Mouse (Mus musculus) brown adipose tissue, adult 24 weeks (tissue): ENCODE data around the gene Erh. TPM values are rescaled to one million over a fixed set of nuclear protein-coding genes. Genes with fewer than 3 reads are reported as not detected.
A peak's percentile ranks its signal among the peaks of the same experiment; 100 is the strongest.

Experiments
- H3K27ac ChIP-seq: fragments of 200-500 bp; replicated peaks from 2 replicates; pipeline ENCODE4 v1.5.1; 2012; ENCODE audit warnings: low read depth, mild to moderate bottlenecking, low read length
- H3K4me1 ChIP-seq: fragments of 200-500 bp; 2 replicates; pipeline ENCODE4 v1.6.1; 2012; ENCODE audit warnings: low read length, mixed read lengths; ENCODE audit not compliant: control insufficient read depth, insufficient read depth, insufficient read length
- H3K4me3 ChIP-seq: fragments of 200-500 bp; 2 replicates; pipeline ENCODE4 v1.5.1; 2012; ENCODE audit warnings: low read depth, mild to moderate bottlenecking, low read length, moderate library complexity; ENCODE audit not compliant: insufficient read depth
- polyA plus RNA-seq: library from polyadenylated mRNA; stranded (reverse); fragments of >200 nt; gene quantifications from 2 replicates; pipeline ENCODE4 v1.2.4, GENCODE M21; 2012; ENCODE audit not compliant: missing spikeins, insufficient read depth, insufficient read length

Erh gene
- 21.9 and 23.5 TPM in 2 replicates for polyA plus RNA-seq

- Histone ChIP-seq H3K27ac (peak within 1 kb of the TSS; percentile 92), H3K4me1 (peaks cover 13% of the 10 kb centered on the region), H3K4me3 (peak within 1 kb of the TSS; percentile 96)
Observed at GRCm38 (mm10) chr12:80643693-80644505, at the start of gene Erh, which contains the start of gene Slc39a9. Gene Erh (minus strand): TSS chr12:80644341. Gene Slc39a9 (plus strand): TSS chr12:80643883.

GRCm38 (mm10) chr12:80693700-80694099 is 49.6 kb upstream of the Erh start:
- H3K4me1 ChIP-seq, result peaks cover 2% of the 10 kb centered on the region; the same call in 1 of the 2 replicates
- H3K27ac ChIP-seq, result no peak overlapping the region
- H3K4me3 ChIP-seq, result no peak overlapping the region

GRCm38 (mm10) chr12:80692269-80692972 is 48.3 kb upstream of the Erh start, which contains the start of gene Plekhd1:
Gene Plekhd1 (plus strand): TSS chr12:80692591.
- Histone ChIP-seq H3K4me3 (peak within 1 kb of the TSS; percentile 43), H3K4me1 (peaks cover 2% of the 10 kb centered on the region; the same call in 1 of the 2 replicates), H3K27ac (no peak within 1 kb of the TSS)

- Histone ChIP-seq H3K4me1 (peaks cover 2% of the 10 kb centered on the region; the same call in 1 of the 2 replicates), H3K27ac (no peak overlapping the region), H3K4me3 (no peak overlapping the region)
Observed at GRCm38 (mm10) chr12:80691671-80692091, 47.5 kb upstream of the Erh start.

- Histone ChIP-seq H3K27ac (no peak overlapping the region), H3K4me3 (no peak overlapping the region), H3K4me1 (peaks cover 2% of the 10 kb centered on the region; the same call in 1 of the 2 replicates)
Observed at GRCm38 (mm10) chr12:80689696-80690095, 45.6 kb upstream of the Erh start.

- Histone ChIP-seq H3K4me3 (no peak overlapping the region), H3K27ac (no peak overlapping the region), H3K4me1 (peaks cover 2% of the 10 kb centered on the region; the same call in 1 of the 2 replicates)
Observed at GRCm38 (mm10) chr12:80687788-80688211, 43.7 kb upstream of the Erh start.

- Histone ChIP-seq H3K4me1 (no peaks in the 10 kb centered on the region), H3K27ac (no peak overlapping the region), H3K4me3 (no peak overlapping the region)
Observed at GRCm38 (mm10) chr12:80684316-80684715, 40.2 kb upstream of the Erh start.

GRCm38 (mm10) chr12:80683554-80683953 is 39.4 kb upstream of the Erh start:
- no peak overlapping the region for H3K4me3 ChIP-seq
- H3K27ac ChIP-seq, result no peak overlapping the region
- no peaks in the 10 kb centered on the region for H3K4me1 ChIP-seq

GRCm38 (mm10) chr12:80681340-80681739 is 37.2 kb upstream of the Erh start:
- Histone ChIP-seq H3K4me3 (no peak overlapping the region), H3K4me1 (no peaks in the 10 kb centered on the region), H3K27ac (no peak overlapping the region)

- H3K27ac ChIP-seq, result no peak overlapping the region
- no peak overlapping the region for H3K4me3 ChIP-seq
- H3K4me1 ChIP-seq, result no peaks in the 10 kb centered on the region
Observed at GRCm38 (mm10) chr12:80673170-80673569, 29.0 kb upstream of the Erh start.

- Histone ChIP-seq H3K4me3 (no peak overlapping the region), H3K4me1 (no peaks in the 10 kb centered on the region), H3K27ac (no peak overlapping the region)
Observed at GRCm38 (mm10) chr12:80668391-80668790, 24.2 kb upstream of the Erh start.

- no peak overlapping the region for H3K4me3 ChIP-seq
- no peaks in the 10 kb centered on the region; the same call in 1 of the 2 replicates for H3K4me1 ChIP-seq
- no peak overlapping the region for H3K27ac ChIP-seq
Observed at GRCm38 (mm10) chr12:80663935-80664334, 19.8 kb upstream of the Erh start.

GRCm38 (mm10) chr12:80662322-80662721 is 18.2 kb upstream of the Erh start:
- no peak overlapping the region for H3K27ac ChIP-seq
- no peaks in the 10 kb centered on the region; the same call in 1 of the 2 replicates for H3K4me1 ChIP-seq
- no peak overlapping the region for H3K4me3 ChIP-seq

- Histone ChIP-seq H3K27ac (no peak overlapping the region), H3K4me1 (peaks cover 5% of the 10 kb centered on the region; the same call in 1 of the 2 replicates), H3K4me3 (no peak overlapping the region)
Observed at GRCm38 (mm10) chr12:80658661-80659060, 14.5 kb upstream of the Erh start.

- Histone ChIP-seq H3K4me1 (peaks cover 5% of the 10 kb centered on the region; the same call in 1 of the 2 replicates), H3K4me3 (no peak overlapping the region), H3K27ac (no peak overlapping the region)
Observed at GRCm38 (mm10) chr12:80654659-80655025, 10.5 kb upstream of the Erh start.
